Mouse (Mus musculus) CH12.LX (cell line): ENCODE measurements around the gene Tro. TPM values are rescaled to one million over a fixed set of nuclear protein-coding genes. Genes with fewer than 3 reads are reported as not detected.
A peak's percentile ranks its signal among the peaks of the same experiment; 100 is the strongest.

Experiments used
- DNase-seq: peaks from one replicate; pipeline ENCODE4 v3.0.0-alpha.2; 2013; ENCODE audit errors: extremely low read depth
- H3K27ac ChIP-seq: 2 replicates; pipeline ENCODE4 v1.5.1; 2012; ENCODE audit warnings: low read depth, mild to moderate bottlenecking, control low read depth, moderate library complexity; ENCODE audit not compliant: insufficient read depth
- H3K27me3 ChIP-seq: replicated peaks from 2 replicates; pipeline ENCODE3; 2012; ENCODE audit warnings: inconsistent platforms
- H3K36me3 ChIP-seq, 2 experiments: replicated peaks in 1 of 2; 2 replicates each; pipeline versions ENCODE3 to v1.6.1; 2012; ENCODE audit warnings: inconsistent platforms in 1 of 2, low read length in 1 of 2, mild to moderate bottlenecking in 1 of 2, mixed read lengths in 1 of 2, moderate library complexity in 1 of 2; ENCODE audit not compliant: control insufficient read depth in 1 of 2, insufficient read depth in 1 of 2
- H3K4me1 ChIP-seq, 2 experiments: 2 replicates each; pipeline ENCODE4 v1.6.1; 2012; ENCODE audit warnings: inconsistent platforms in 1 of 2, moderate library complexity in 1 of 2; ENCODE audit not compliant: insufficient read depth in 2 of 2, control insufficient read depth in 1 of 2
- H3K4me2 ChIP-seq: 2 replicates; pipeline ENCODE4 v1.6.1; 2012; ENCODE audit warnings: low read depth, mild to moderate bottlenecking, control low read depth; ENCODE audit not compliant: poor library complexity, insufficient read depth, severe bottlenecking
- H3K4me3 ChIP-seq, 3 experiments: fragments of 150-350 bp in 1 of 3; sonication (generic) in 1 of 3; replicated peaks in 1 of 3; 2 replicates each; pipeline versions ENCODE3 to v1.5.1; 2011 to 2012; ENCODE audit warnings: low read depth in 2 of 3, low read length in 2 of 3, mild to moderate bottlenecking in 2 of 3, moderate library complexity in 2 of 3, control low read depth in 1 of 3, improper control_type of control experiment in 1 of 3, inconsistent platforms in 1 of 3, mixed read lengths in 1 of 3; ENCODE audit not compliant: poor library complexity in 1 of 3
- H3K79me2 ChIP-seq: replicated peaks from 2 replicates; pipeline ENCODE4 v1.6.1; 2012; ENCODE audit warnings: mild to moderate bottlenecking, moderate library complexity; ENCODE audit not compliant: control insufficient read depth, poor library complexity, insufficient read depth, severe bottlenecking; ENCODE audit errors: extremely low read depth
- H3K9ac ChIP-seq: 2 replicates; pipeline ENCODE4 v1.6.1; 2012; ENCODE audit warnings: low read depth, mild to moderate bottlenecking, control low read depth, moderate library complexity; ENCODE audit not compliant: insufficient read depth
- H3K9me3 ChIP-seq: replicated peaks from 2 replicates; pipeline ENCODE3; 2012; ENCODE audit warnings: low read length, inconsistent platforms, mixed read lengths
- CHD2 ChIP-seq: IDR thresholded peaks from 2 replicates; pipeline ENCODE4 v1.6.1; 2011; ENCODE audit warnings: low read length, improper control_type of control experiment
- CTCF ChIP-seq, 2 experiments: IDR thresholded peaks in 1 of 2; conservative IDR thresholded peaks in 1 of 2; 2 replicates each; pipeline ENCODE4 v1.5.1; 2011 to 2012; ENCODE audit warnings: low read depth in 2 of 2, low read length in 2 of 2, improper control_type of control experiment in 1 of 2, inconsistent platforms in 1 of 2, mild to moderate bottlenecking in 1 of 2, moderate library complexity in 1 of 2
- ELF1 ChIP-seq: IDR thresholded peaks from 2 replicates; pipeline ENCODE4 v1.6.1; 2014; ENCODE audit warnings: low read depth, mild to moderate bottlenecking, inconsistent platforms, low read length, improper control_type of control experiment
- EP300 ChIP-seq: IDR thresholded peaks from 2 replicates; pipeline ENCODE4 v1.6.1; 2011; ENCODE audit warnings: low read length, improper control_type of control experiment
- GABPA ChIP-seq: IDR thresholded peaks from 2 replicates; pipeline ENCODE4 v1.6.1; 2012; ENCODE audit warnings: low read depth, low read length, improper control_type of control experiment, inconsistent platforms; ENCODE audit not compliant: insufficient replicate concordance
- KAT2A ChIP-seq: IDR thresholded peaks from 2 replicates; pipeline ENCODE4 v1.6.1; 2012; ENCODE audit warnings: low read length, improper control_type of control experiment, inconsistent platforms; ENCODE audit not compliant: insufficient replicate concordance
- MAX ChIP-seq: IDR thresholded peaks from 2 replicates; pipeline ENCODE4 v1.6.1; 2011; ENCODE audit warnings: low read length, improper control_type of control experiment
- MYC ChIP-seq: IDR thresholded peaks from 2 replicates; pipeline ENCODE4 v1.6.1; 2011; ENCODE audit warnings: low read depth, mild to moderate bottlenecking, improper control_type of control experiment, low read length
- PAX5 ChIP-seq: IDR thresholded peaks from 2 replicates; pipeline ENCODE4 v1.6.1; 2012; ENCODE audit warnings: low read length, inconsistent platforms, mixed read lengths
- POLR2A ChIP-seq: IDR thresholded peaks from 2 replicates; pipeline ENCODE4 v1.6.1; 2011; ENCODE audit warnings: low read depth, mild to moderate bottlenecking, improper control_type of control experiment, low read length
- RAD21 ChIP-seq: IDR thresholded peaks from 2 replicates; pipeline ENCODE4 v1.6.1; 2011; ENCODE audit warnings: low read depth, mild to moderate bottlenecking, low read length, improper control_type of control experiment, moderate library complexity
- SMC3 ChIP-seq: IDR thresholded peaks from 2 replicates; pipeline ENCODE4 v1.6.1; 2011; ENCODE audit warnings: low read depth, low read length, improper control_type of control experiment
- TBP ChIP-seq: conservative IDR thresholded peaks from 2 replicates; pipeline ENCODE4 v1.6.1; 2011; ENCODE audit warnings: low read depth, low read length, improper control_type of control experiment
- TCF12 ChIP-seq: IDR thresholded peaks from 2 replicates; pipeline ENCODE4 v1.6.1; 2014; ENCODE audit warnings: low read depth, mild to moderate bottlenecking, inconsistent platforms, low read length, improper control_type of control experiment
- UBTF ChIP-seq: IDR thresholded peaks from 2 replicates; pipeline ENCODE4 v1.6.1; 2012; ENCODE audit warnings: low read depth, mild to moderate bottlenecking, inconsistent platforms, low read length, improper control_type of control experiment, moderate library complexity
- ZC3H11A ChIP-seq: IDR thresholded peaks from 2 replicates; pipeline ENCODE4 v1.6.1; 2012; ENCODE audit warnings: low read depth, mild to moderate bottlenecking, inconsistent platforms, low read length, improper control_type of control experiment
- ZKSCAN1 ChIP-seq: IDR thresholded peaks from 2 replicates; pipeline ENCODE4 v1.6.1; 2012; ENCODE audit warnings: low read depth, inconsistent platforms, low read length, improper control_type of control experiment, borderline replicate concordance
- ZMIZ1 ChIP-seq: IDR thresholded peaks from 2 replicates; pipeline ENCODE4 v1.6.1; 2012; ENCODE audit warnings: low read depth, mild to moderate bottlenecking, inconsistent platforms, low read length, improper control_type of control experiment
- ZNF384 ChIP-seq: IDR thresholded peaks from 2 replicates; pipeline ENCODE4 v1.6.1; 2012; ENCODE audit warnings: low read depth, low read length, improper control_type of control experiment, inconsistent platforms
- dilution Hi-C: fragments of 300-500 bp; cut with MboI; formaldehyde crosslinking; loops from 2 replicates; pipeline ENCODE4 v1.14.3; 2020; ENCODE audit warnings: low sequenced_read_pairs; ENCODE audit not compliant: extremely low pct_unique_long_range_greater_than_20kb, extremely low pct_ligation_motif_present
- in situ Hi-C: fragments of 300-500 bp; cut with MboI; formaldehyde crosslinking; loops from 3 replicates; pipeline ENCODE4 v1.14.3; 2019; ENCODE audit warnings: low sequenced_read_pairs, low pct_ligation_motif_present, low pct_unique_long_range_greater_than_20kb, mixed read lengths
- polyA plus RNA-seq: library from polyadenylated mRNA; unstranded; fragments of >175 nt; gene quantifications from 2 replicates; pipeline ENCODE4 v1.2.1, GENCODE M21; 2012; ENCODE audit warnings: low read depth; ENCODE audit not compliant: insufficient read length
- total RNA-seq, 2 experiments: library from RNA; depleted of rRNA; stranded (reverse); fragments of 300-350 nt in 1 of 2; fragments of >200 nt in 1 of 2; gene quantifications; 2 replicates each; pipeline ENCODE4 v1.2.3; 2012 to 2014

The Tro gene
- total and polyA plus RNA-seq, 3 experiments = 0.21 TPM; not detected in 2

- Histone ChIP-seq H3K9ac (no peak overlapping the region), H3K27me3 (no peaks in the 10 kb centered on the region), H3K4me3 (no peak overlapping the region), H3K9me3 (no peaks in the 10 kb centered on the region), H3K79me2 (no peaks in the 10 kb centered on the region), H3K4me2 (no peak overlapping the region), H3K36me3 (no peaks in the 10 kb centered on the region), H3K27ac (no peak overlapping the region), H3K4me1 (no peaks in the 10 kb centered on the region)
- peak in 1 of 2 experiments; percentile 52; a peak in 2 of 4 replicates for TF ChIP-seq CTCF (conservative IDR thresholded peaks at IDR 0.05 in 1 of 2, IDR thresholded peaks at IDR 0.05 in 1 of 2; ENCODE audit: low read depth in 2 of 2, low read length in 2 of 2)
- no peak for TF ChIP-seq ZMIZ1
- TF ChIP-seq GABPA = no peak
- TF ChIP-seq SMC3 = peak; percentile 30; the same call in 1 of the 2 replicates
- no peak for TF ChIP-seq CHD2
- peak; percentile 21 for TF ChIP-seq RAD21
- TF ChIP-seq ELF1 = no peak
- dilution Hi-C loops (no loop called here), in situ Hi-C loops (loop anchor here (25.0 kb wide), 1 partner anchor 449 kb away; no protein-coding TSS in a partner anchor)
- DNase-seq = no peak
Observed at GRCm38 (mm10) chrX:150662809-150663208, 5.4 kb upstream of the Tro start.

- no peak overlapping the region for H3K4me2 ChIP-seq
- no peaks in the 10 kb centered on the region for H3K4me1 ChIP-seq
- no peak for DNase-seq
- H3K27me3 ChIP-seq = no peaks in the 10 kb centered on the region
- H3K79me2 ChIP-seq = no peaks in the 10 kb centered on the region
- no peaks in the 10 kb centered on the region for H3K9me3 ChIP-seq
- TF ChIP-seq ZNF384 (no peak), UBTF (no peak), ZMIZ1 (no peak), EP300 (no peak), POLR2A (no peak), PAX5 (no peak), MYC (no peak), TBP (no peak), TCF12 (no peak), KAT2A (no peak), SMC3 (no peak), GABPA (no peak), ZC3H11A (no peak), ZKSCAN1 (no peak), MAX (no peak)
- H3K4me3 ChIP-seq = no peak overlapping the region
- in situ Hi-C loops (loop anchor here (25.0 kb wide), 1 partner anchor 455 kb away; no protein-coding TSS in a partner anchor), dilution Hi-C loops (no loop called here)
- H3K27ac ChIP-seq = no peak overlapping the region
- no peak overlapping the region for H3K9ac ChIP-seq
- H3K36me3 ChIP-seq = no peaks in the 10 kb centered on the region
Observed at GRCm38 (mm10) chrX:150657797-150658118, 375 bp upstream of the Tro start.
